Mouse (Mus musculus): Measurements from ENCODE around the gene Lats2. TPM values are rescaled to one million over a fixed set of nuclear protein-coding genes. Genes with fewer than 3 reads are reported as not detected.

Gene Lats2
- polyA plus RNA-seq, 1 experiment from 2014 or later = 25.9 TPM

- Histone ChIP-seq H3K27me3 (ENCODE audit: control insufficient read depth, insufficient read depth, low read length) (no peaks in the 10 kb centered on the region), H3K4me2 (ENCODE audit: low read length) (no peak overlapping the region), H3K27ac (replicated peaks in 1 of 2; ENCODE audit: control insufficient read depth in 1 of 2, insufficient read depth in 1 of 2, low read depth in 2 of 2, low read length in 2 of 2) (no peak overlapping the region), H3K4me1 (ENCODE audit: control insufficient read depth in 2 of 2, insufficient read depth in 2 of 2, low read length in 2 of 2) (no peaks in the 10 kb centered on the region), H3K36me3 (ENCODE audit: control insufficient read depth, insufficient read depth, low read length) (no peaks in the 10 kb centered on the region), H3K9ac (ENCODE audit: low read length) (no peak overlapping the region), H3K9me3 (ENCODE audit: control insufficient read depth, low read length) (no peaks in the 10 kb centered on the region), H3K4me3 (ENCODE audit: control insufficient read depth in 1 of 2, insufficient read depth in 1 of 2, low read depth in 1 of 2, low read length in 2 of 2) (no peak overlapping the region)
- ATAC-seq (ENCODE audit: insufficient number of reproducible peaks, insufficient read depth, low FRiP score, low read depth) = no peak
- WGBS = 85% methylated on average over 4 of the region's 4 CpGs
Observed at GRCm38 (mm10) chr14:57682751-57683150, 75.4 kb downstream of the Lats2 start.

- no peak for ATAC-seq (ENCODE audit: insufficient number of reproducible peaks, insufficient read depth, low FRiP score, low read depth)
- no peaks in the 10 kb centered on the region for H3K27me3 ChIP-seq (ENCODE audit: control insufficient read depth, insufficient read depth, low read length)
Observed at GRCm38 (mm10) chr14:57679958-57680535, 78.1 kb downstream of the Lats2 start.

GRCm38 (mm10) chr14:57679523-57679922 lies 78.7 kb downstream of the Lats2 start:
- Histone ChIP-seq H3K4me3 (ENCODE audit: control insufficient read depth in 1 of 2, insufficient read depth in 1 of 2, low read depth in 1 of 2, low read length in 2 of 2) (no peak overlapping the region), H3K36me3 (ENCODE audit: control insufficient read depth, insufficient read depth, low read length) (no peaks in the 10 kb centered on the region), H3K27ac (replicated peaks in 1 of 2; ENCODE audit: control insufficient read depth in 1 of 2, insufficient read depth in 1 of 2, low read depth in 2 of 2, low read length in 2 of 2) (no peak overlapping the region), H3K9me3 (ENCODE audit: control insufficient read depth, low read length) (no peaks in the 10 kb centered on the region), H3K9ac (ENCODE audit: low read length) (no peak overlapping the region), H3K4me1 (ENCODE audit: control insufficient read depth in 2 of 2, insufficient read depth in 2 of 2, low read length in 2 of 2) (no peaks in the 10 kb centered on the region), H3K4me2 (ENCODE audit: low read length) (no peak overlapping the region), H3K27me3 (ENCODE audit: control insufficient read depth, insufficient read depth, low read length) (no peaks in the 10 kb centered on the region)
- ATAC-seq (ENCODE audit: insufficient number of reproducible peaks, insufficient read depth, low FRiP score, low read depth) = no peak
- WGBS = 11% methylated on average over 1 of the region's 1 CpGs

More at GRCm38 (mm10) chr14:57679958-57680535, 78.1 kb downstream of the Lats2 start:
- Histone ChIP-seq H3K9ac (ENCODE audit: low read length) (no peak overlapping the region), H3K4me1 (ENCODE audit: control insufficient read depth in 2 of 2, insufficient read depth in 2 of 2, low read length in 2 of 2) (no peaks in the 10 kb centered on the region), H3K36me3 (ENCODE audit: control insufficient read depth, insufficient read depth, low read length) (no peaks in the 10 kb centered on the region), H3K9me3 (ENCODE audit: control insufficient read depth, low read length) (no peaks in the 10 kb centered on the region), H3K27ac (replicated peaks in 1 of 2; ENCODE audit: control insufficient read depth in 1 of 2, insufficient read depth in 1 of 2, low read depth in 2 of 2, low read length in 2 of 2) (no peak overlapping the region), H3K4me3 (ENCODE audit: control insufficient read depth in 1 of 2, insufficient read depth in 1 of 2, low read depth in 1 of 2, low read length in 2 of 2) (no peak overlapping the region), H3K4me2 (ENCODE audit: low read length) (no peak overlapping the region)
- WGBS = 41% methylated on average over 5 of the region's 5 CpGs

DNA sequence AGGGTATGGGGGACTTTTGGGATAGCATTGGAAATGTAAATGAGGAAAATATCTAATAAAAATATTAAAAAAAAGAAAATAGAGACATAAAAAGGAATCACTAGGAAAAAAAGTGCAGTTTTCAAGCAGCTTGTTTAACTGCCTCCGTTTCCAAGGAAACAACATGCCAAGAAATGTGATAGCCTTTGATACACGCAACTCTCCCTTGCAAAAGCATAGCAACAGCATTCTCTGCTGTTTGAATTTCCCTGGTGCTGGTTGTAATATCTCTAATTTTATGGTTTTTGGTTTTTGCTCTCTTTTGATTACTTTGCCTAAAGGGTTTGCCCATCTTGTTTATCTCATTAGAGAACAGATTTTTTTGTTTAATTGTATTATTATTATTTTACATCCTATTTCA lies 82.7 kb downstream of the Lats2 start:
- Histone ChIP-seq H3K27ac (replicated peaks in 1 of 2; ENCODE audit: control insufficient read depth in 1 of 2, insufficient read depth in 1 of 2, low read depth in 2 of 2, low read length in 2 of 2) (no peak overlapping the region), H3K9me3 (ENCODE audit: control insufficient read depth, low read length) (no peaks in the 10 kb centered on the region), H3K27me3 (ENCODE audit: control insufficient read depth, insufficient read depth, low read length) (no peaks in the 10 kb centered on the region), H3K9ac (ENCODE audit: low read length) (no peak overlapping the region), H3K4me3 (ENCODE audit: control insufficient read depth in 1 of 2, insufficient read depth in 1 of 2, low read depth in 1 of 2, low read length in 2 of 2) (no peak overlapping the region), H3K4me2 (ENCODE audit: low read length) (no peak overlapping the region), H3K4me1 (ENCODE audit: control insufficient read depth in 2 of 2, insufficient read depth in 2 of 2, low read length in 2 of 2) (no peaks in the 10 kb centered on the region), H3K36me3 (ENCODE audit: control insufficient read depth, insufficient read depth, low read length) (no peaks in the 10 kb centered on the region)
- 49% methylated on average over 2 of the region's 2 CpGs for WGBS
- ATAC-seq (ENCODE audit: insufficient number of reproducible peaks, insufficient read depth, low FRiP score, low read depth) = no peak

GRCm38 (mm10) chr14:57665628-57665950 lies 92.6 kb downstream of the Lats2 start:
- no peak for ATAC-seq (ENCODE audit: insufficient number of reproducible peaks, insufficient read depth, low FRiP score, low read depth)
- peak overlapping the region; percentile 96 for H3K9ac ChIP-seq (ENCODE audit: low read length)

GRCm38 (mm10) chr14:57664822-57665627 lies 93.2 kb downstream of the Lats2 start, which contains the start of gene Xpo4:
Gene Xpo4 (minus strand): TSS chr14:57665430.
- under 1% methylated on average over 79 of the region's 80 CpGs for WGBS
- Histone ChIP-seq H3K4me2 (ENCODE audit: low read length) (peak within 1 kb of the TSS; percentile 92), H3K36me3 (ENCODE audit: control insufficient read depth, insufficient read depth, low read length) (no peaks in the 10 kb centered on the region), H3K27ac (replicated peaks in 1 of 2; ENCODE audit: control insufficient read depth in 1 of 2, insufficient read depth in 1 of 2, low read depth in 2 of 2, low read length in 2 of 2) (peak within 1 kb of the TSS; percentile 88 to 90), H3K9ac (ENCODE audit: low read length) (peak within 1 kb of the TSS; percentile 96), H3K4me1 (ENCODE audit: control insufficient read depth in 2 of 2, insufficient read depth in 2 of 2, low read length in 2 of 2) (peaks cover 0 to 12% of the 10 kb centered on the region in 2 experiments; a peak in 2 of 4 replicates), H3K4me3 (ENCODE audit: control insufficient read depth in 1 of 2, insufficient read depth in 1 of 2, low read depth in 1 of 2, low read length in 2 of 2) (peak within 1 kb of the TSS; percentile 75 to 96), H3K27me3 (ENCODE audit: control insufficient read depth, insufficient read depth, low read length) (no peaks in the 10 kb centered on the region), H3K9me3 (ENCODE audit: control insufficient read depth, low read length) (no peaks in the 10 kb centered on the region)
- peak; percentile 93 for ATAC-seq (ENCODE audit: insufficient number of reproducible peaks, insufficient read depth, low FRiP score, low read depth)

More at GRCm38 (mm10) chr14:57665628-57665950, 92.6 kb downstream of the Lats2 start:
- peak overlapping the region; percentile 92 for H3K4me2 ChIP-seq (ENCODE audit: low read length)
- 10% methylated on average over 10 of the region's 10 CpGs for WGBS
- peak overlapping the region; percentile 88 to 90 for H3K27ac ChIP-seq (replicated peaks in 1 of 2; ENCODE audit: control insufficient read depth in 1 of 2, insufficient read depth in 1 of 2, low read depth in 2 of 2, low read length in 2 of 2)
- no peaks in the 10 kb centered on the region for H3K9me3 ChIP-seq (ENCODE audit: control insufficient read depth, low read length)
- peak overlapping the region; percentile 75 to 96 for H3K4me3 ChIP-seq (ENCODE audit: control insufficient read depth in 1 of 2, insufficient read depth in 1 of 2, low read depth in 1 of 2, low read length in 2 of 2)
- H3K27me3 ChIP-seq (ENCODE audit: control insufficient read depth, insufficient read depth, low read length) = no peaks in the 10 kb centered on the region
- H3K36me3 ChIP-seq (ENCODE audit: control insufficient read depth, insufficient read depth, low read length) = no peaks in the 10 kb centered on the region
- H3K4me1 ChIP-seq (ENCODE audit: control insufficient read depth in 2 of 2, insufficient read depth in 2 of 2, low read length in 2 of 2) = peaks cover 0 to 12% of the 10 kb centered on the region in 2 experiments; a peak in 2 of 4 replicates

DNA sequence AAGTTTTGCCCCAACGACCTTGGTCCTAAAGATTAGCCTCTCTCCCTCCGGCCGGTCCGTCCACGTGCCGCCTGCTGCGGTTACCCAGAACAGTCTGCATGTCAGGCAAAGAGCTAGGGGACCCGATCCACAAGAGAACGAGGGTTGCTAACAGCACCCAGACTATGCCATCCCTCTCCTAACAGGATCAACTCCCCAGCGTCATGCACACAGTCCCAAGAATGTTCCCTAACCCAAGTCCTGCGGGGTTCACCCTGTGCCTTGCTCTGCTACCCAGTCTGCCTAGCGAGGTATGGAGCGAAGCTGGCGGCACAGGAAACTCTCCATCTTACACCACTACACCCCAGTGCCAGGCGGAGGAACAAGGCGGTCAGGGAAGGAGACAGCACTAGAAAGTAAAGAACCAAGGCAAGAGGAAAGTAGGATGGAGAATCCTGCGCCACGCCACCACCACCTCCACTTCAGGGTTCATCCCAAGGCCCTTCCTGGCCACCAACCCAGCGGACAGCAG lies 93.8 kb downstream of the Lats2 start:
- H3K9ac ChIP-seq (ENCODE audit: low read length) = peak overlapping the region; percentile 96
- H3K36me3 ChIP-seq (ENCODE audit: control insufficient read depth, insufficient read depth, low read length) = 0 out of 2 replicates have a peak, but pooled peaks cover 3% of the 10 kb centered on the region
- peak; percentile 67 for ATAC-seq (ENCODE audit: insufficient number of reproducible peaks, insufficient read depth, low FRiP score, low read depth)
- WGBS = 0% methylated on average over 19 of the region's 19 CpGs
- H3K27me3 ChIP-seq (ENCODE audit: control insufficient read depth, insufficient read depth, low read length) = no peaks in the 10 kb centered on the region
- peak overlapping the region; percentile 75 to 96 for H3K4me3 ChIP-seq (ENCODE audit: control insufficient read depth in 1 of 2, insufficient read depth in 1 of 2, low read depth in 1 of 2, low read length in 2 of 2)
- H3K4me2 ChIP-seq (ENCODE audit: low read length) = peak overlapping the region; percentile 92
- no peaks in the 10 kb centered on the region for H3K9me3 ChIP-seq (ENCODE audit: control insufficient read depth, low read length)
- H3K27ac ChIP-seq (replicated peaks in 1 of 2; ENCODE audit: control insufficient read depth in 1 of 2, insufficient read depth in 1 of 2, low read depth in 2 of 2, low read length in 2 of 2) = peak overlapping the region; percentile 88 to 90
- H3K4me1 ChIP-seq (ENCODE audit: control insufficient read depth in 2 of 2, insufficient read depth in 2 of 2, low read length in 2 of 2) = peaks cover 0 to 12% of the 10 kb centered on the region in 2 experiments; a peak in 2 of 4 replicates
